Mouse (Mus musculus) spleen, postnatal 10 days (tissue): Measurements from ENCODE around the gene Arhgap24.

Experiments
- DNase-seq, 2 experiments: peaks; one replicate each; pipeline ENCODE4 v3.0.0; 2021 to 2022; ENCODE audit warnings: low spot score in 2 of 2

The Arhgap24 gene

DNA sequence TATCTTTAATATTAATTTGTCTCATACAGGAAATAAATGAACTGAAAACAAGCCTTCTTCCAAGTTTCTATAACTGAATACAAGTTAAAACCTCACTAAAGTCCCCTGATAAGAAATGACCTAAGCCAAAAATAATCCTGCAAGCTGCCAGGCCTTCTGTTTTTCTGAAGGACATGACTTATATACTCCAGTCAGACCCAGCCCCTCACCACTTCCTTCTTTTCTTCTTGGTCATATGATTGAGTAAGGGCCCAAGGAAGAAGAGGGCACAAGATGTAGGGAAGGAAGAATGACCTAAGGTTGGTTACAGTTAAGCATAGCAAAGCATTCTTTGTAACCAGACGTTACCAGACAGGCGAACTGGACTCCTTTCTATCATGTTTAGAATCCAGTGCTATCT, 21.1 kb downstream of the Arhgap24 start:
- no peak for DNase-seq

DNA sequence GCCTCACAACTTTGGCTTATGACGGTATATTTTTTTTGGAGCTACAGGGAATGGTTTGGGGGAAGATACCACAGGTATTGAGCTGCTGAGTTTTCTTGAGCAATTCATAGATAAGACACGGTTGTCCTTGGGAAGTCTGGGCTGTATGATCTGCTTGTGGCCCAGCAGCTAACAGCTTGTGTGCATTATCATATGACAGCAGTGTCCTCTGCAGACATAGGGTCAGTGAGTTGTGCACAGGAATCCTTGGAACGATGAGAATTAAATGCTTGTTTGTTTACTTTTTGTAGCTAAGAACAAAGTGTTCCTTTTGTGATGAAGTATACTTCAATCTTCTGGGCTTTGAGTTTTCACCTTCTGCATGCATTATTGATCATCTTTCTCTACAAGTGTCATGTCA, 21.9 kb downstream of the Arhgap24 start:
- no peak for DNase-seq

DNA sequence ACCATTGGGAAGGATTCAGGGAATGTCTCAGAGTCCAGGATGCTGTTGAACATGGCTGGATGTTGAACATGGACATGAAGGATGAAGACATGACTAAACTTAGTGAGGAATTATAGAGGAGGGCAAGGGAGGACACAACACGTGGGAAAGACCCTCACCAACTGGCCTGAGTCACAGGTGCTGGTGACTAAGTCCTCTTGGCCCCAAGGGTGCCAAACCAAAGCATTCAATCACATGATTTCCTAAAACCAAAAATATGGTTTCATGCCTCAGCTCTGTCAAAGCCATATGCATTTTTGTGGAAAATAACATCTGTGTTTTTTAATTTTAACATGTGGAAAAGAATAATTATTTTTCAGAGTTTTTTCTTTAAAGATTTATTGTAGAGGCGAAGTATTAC, 22.7 kb downstream of the Arhgap24 start:
- DNase-seq: no peak

DNA sequence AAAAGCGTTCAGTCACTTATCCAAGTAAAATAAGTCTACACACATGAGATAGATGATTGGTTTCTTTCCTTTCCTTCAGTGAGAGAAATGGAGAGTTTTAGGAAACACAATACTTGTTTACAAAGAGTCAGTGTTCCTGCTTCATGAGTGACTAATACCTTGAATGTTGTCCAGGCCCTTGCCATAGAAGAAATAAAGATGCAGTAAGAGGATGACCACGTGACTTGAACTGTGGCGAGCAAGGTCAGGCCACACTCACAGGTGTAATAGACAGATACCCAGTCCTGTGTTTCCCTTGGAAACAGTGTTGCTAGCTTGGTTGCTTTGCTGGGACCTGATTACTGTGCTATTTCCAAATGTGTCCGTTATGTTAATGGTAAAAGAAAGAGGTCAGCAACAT, 23.4 kb downstream of the Arhgap24 start:
- no peak for DNase-seq

DNA sequence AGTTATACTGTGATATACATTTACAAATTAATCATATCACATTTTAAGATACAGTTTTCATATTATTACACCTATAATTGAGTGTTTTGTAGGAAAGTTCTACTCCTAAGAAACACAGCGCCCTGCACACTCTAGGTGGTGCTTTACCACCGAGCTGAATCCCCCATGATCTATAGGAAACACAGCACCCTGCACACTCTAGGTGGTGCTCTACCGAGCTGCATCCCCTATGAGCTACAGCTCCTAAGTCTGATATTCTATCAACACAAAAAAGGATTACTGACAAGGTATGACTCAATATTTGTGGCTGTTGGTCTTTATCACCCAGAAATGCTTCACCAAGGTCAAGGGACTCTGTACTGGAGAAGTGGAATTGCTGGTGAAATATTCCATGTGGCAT, 27.0 kb downstream of the Arhgap24 start:
- no peak for DNase-seq

DNA sequence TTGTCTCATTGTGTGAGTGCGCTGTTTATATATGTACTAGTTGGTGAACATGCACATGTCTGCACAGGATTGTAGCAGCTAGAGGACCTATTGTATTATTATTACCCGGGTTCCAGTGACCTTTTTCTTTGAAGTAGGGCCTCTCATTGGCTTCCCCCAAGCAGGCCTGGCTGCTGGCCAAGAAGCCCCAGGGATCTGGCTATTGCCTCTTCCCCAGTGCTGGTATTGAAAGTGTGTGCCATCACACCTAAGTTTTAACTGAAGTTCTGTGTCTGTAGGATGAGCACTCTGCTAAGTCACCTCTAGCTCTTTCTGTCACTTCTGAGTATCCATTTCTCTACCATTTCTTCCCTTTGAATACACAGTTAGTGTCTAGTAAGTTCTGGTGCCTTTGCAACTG, 28.2 kb downstream of the Arhgap24 start:
- DNase-seq: no peak

DNA sequence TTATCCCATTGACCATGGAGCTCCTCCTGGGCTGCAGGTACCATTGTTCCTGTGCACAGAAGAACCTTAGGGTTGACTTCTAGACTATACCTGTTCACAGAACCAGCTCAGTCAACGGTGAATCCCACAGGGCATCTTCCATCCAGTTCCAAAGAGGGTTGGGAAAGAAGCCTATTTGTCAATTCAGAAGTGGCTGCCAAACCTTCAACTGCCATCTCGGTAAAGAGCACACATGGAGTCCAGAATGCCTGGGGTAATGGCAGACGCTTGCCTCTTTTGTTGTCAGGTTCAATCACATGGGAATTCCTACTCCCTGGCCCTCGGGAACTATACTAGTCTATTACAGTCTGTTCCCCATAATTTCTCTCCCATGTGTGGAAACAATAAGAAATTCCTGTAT, 30.5 kb downstream of the Arhgap24 start:
- no peak for DNase-seq

DNA sequence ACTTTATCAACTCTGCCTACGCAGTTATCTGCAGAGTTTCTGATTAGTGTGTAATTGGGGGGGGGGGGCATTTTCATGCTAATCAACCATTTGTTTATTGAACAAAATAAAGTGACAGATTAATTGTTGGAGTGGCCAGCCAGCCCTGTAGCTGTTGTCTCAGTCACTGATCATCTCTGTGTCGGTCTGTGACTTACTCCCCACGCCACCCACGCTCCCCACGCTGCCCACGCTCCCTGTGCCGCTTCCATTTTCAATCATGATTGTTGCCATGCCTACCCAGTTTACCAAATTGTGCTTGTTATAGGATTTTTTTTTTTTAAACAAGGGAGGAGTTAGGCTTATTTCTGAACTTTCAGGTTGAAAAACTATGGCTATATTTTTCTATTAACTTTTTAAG, 34.3 kb downstream of the Arhgap24 start:
- no peak for DNase-seq

DNA sequence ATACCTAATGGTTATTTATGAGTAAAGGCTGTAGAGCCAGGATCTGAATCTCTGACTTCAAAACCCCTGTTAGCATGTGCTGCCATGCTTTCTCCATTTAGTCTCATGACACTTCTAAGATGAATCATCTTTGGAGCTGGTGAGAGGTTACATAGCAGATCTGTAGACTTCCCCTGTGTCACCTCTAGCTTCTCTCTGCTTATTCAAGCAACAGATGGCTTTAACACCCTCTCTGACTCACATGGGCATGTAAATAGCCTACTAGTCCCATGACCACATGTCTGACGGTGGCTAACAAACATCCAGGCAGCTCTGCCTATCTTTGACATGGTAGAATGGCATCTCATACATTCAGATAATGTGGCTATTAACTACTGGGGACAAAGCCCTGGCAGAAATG, 39.3 kb downstream of the Arhgap24 start:
- no peak for DNase-seq

DNA sequence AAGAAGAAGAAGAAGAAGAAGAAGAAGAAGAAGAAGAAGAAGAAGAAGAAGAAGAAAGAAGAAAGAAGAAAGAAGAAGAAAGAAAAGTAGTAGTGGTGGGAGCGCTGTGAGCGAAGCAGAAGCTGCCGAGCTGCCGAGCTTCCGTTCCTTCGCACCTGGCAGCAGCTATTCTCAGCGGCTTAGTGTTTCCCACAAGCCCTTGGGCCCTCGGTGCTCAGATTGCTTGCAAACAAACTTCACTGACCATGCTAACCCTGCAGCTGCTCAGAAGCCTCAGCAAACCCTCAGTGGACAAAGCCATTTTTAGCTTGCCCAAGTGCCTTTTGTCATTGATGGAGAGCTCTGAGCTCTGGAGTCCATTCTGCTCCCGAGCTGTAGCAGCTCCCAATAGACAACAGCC, 54.1 kb downstream of the Arhgap24 start:
- DNase-seq: no peak

DNA sequence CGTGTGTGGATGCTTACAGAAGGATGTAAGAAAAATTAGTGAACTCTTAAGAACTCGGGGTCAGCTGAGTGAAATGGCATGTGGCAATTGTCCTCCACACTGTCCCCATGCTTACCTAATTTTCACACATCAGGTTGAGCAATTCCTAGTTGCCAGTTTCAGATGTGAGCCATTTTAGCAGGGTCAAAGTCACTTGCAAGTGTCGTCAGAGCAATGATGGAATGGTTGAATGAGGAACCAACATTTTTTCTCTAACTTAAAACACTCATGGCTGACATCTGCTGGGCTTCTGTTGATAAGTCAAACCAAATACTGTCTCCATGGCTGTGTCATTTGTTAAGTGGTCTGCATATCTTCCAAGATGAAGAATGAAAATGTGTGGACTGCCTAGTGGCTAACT, 56.6 kb downstream of the Arhgap24 start:
- no peak for DNase-seq

DNA sequence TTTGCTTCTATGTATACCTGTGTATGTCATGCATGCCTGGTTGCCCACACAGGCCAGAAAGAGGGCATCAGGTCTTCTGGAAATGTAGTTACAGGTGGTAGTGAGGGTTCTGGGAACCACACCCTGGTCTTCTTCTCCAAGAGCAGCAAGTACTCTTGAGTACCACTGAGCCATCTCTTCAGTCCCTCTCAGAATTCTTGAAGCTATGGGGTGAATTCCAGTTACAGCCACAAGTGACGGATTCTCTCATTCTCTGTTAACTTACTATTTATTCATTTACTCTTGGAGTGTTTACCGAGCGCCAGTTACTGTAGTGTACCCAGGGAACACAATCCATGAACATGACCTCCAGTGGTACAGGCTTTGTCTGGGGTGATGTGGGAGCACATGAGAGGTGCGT, 65.1 kb downstream of the Arhgap24 start:
- no peak for DNase-seq

DNA sequence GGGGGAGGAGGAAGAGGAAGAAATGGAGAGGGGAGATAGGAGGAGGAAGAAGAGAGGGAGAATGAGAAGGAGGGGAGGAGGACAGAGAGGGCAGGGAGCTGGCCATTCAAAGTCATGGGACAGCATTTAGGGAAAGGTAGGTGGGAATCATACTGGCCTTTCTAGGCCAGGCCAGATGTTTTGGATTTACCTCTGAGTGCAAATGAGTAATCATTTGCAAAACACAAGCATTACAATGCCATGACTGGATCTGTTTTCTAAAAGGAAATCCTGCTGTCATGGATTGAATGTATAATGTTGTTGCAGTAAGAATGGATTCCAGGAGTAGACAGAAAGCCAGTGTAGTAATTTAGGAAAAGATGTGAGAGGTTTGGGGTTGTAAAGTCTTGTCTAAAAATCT, 66.6 kb downstream of the Arhgap24 start:
- no peak for DNase-seq

DNA sequence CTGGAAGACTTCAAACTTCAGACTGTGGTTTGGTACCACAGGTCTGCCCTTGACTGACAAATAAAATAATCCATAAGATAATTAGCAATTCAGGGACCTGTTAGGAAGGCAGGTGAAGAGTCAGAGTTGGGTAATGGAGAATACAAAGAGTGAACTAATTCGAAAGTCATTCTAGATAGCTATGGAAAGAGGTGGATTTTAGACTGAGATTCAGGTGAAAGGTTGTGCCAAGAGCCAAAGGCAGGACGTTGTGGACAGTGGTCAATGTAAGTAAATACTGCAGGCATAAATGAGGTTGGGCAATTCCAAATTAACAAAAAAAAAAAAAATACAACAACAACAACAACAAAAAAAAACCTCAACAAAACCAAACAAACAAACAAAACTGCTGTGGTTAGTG, 67.2 kb downstream of the Arhgap24 start:
- no peak for DNase-seq

DNA sequence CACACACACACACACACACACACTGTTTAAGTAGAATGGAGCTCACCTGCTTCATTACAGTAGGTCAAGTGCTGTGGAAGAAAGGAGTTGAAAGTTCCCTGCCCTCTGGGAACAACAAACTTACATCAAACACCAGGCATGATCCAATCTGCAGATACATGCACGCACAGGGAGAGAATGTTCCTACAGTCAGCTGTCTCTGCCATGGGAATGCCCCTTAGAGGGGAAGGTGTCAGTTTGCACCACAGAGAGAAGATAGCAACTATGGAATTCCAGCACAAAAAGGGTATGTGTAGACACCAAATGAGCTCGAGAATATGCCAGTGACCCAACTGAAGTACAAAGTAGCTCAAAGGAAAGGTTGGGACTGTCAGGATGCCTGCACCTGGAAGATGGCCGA, 69.0 kb downstream of the Arhgap24 start:
- DNase-seq: no peak

DNA sequence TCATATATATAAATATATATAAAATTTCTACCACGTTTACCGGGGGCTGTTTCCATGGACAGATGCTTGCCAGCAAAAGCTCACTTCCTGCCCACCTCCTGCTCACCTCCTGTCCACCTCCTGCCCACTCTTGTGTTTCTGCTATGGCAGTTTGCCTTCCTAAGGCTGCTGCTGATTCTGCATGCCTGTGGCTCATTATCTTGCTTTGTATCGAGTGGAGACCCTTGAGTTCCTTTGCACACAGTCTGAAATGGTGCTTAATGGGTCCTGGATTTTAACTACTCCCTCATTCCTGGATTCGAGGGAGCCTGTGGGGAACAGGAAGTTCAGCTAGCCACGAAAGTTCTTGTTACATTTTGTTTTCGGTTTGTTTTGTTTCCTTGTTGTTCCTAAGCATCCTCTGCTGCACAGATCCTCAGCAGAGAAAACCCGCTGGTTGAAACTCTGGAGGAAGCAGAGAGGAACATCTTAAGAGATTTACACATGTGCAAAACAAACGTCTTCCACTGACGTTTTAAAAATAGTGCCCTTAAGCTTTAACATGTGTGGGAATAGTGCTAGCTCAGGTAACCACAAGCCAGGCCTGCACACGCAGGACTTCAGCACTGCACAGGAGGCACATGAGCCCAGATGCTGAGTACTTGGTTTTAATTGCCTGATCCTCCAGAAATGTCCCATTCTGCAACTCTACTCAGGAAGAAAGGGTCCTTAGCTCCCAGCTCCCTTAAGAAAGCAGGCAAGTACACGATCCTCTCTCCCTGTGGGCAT, 69.9 kb downstream of the Arhgap24 start:
- no peak for DNase-seq

DNA sequence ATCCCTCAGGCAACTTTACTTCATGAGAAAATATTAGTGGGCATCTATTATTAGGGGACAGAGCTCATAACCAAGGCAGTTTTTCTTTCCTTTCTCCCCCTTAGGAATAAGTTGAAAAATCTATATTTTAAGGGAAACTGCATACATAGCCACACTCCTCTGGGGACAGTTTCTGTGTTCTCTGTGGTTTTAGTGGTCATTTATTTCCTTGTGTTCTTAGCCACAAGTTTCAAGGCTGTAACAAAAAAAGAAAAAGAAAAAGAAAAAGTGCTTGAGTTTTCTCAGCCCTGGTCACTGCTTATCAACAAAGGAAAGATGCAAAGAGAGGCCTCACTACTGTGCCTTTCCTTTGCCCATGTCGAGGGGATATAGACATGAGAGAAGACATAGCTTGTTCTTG, 71.3 kb downstream of the Arhgap24 start:
- no peak for DNase-seq

DNA sequence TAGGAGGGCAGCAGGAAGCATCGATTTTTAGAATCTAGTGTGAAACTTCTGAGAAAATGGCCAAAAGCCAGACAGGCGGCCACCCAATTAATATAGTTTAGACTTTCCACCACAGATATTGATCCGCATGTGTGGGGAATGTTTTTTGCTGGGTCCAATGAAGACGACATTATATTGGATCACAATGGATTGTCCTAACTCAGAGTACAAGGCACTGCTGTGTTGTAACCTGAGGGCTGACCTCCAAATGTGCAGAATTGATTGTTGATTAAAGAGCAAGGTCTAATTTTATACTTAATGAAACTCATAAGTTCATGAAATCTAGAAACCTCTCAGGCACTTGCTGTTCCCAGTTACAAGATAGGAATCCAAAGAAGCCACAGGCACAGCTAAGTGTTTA, 74.8 kb downstream of the Arhgap24 start:
- DNase-seq: no peak

DNA sequence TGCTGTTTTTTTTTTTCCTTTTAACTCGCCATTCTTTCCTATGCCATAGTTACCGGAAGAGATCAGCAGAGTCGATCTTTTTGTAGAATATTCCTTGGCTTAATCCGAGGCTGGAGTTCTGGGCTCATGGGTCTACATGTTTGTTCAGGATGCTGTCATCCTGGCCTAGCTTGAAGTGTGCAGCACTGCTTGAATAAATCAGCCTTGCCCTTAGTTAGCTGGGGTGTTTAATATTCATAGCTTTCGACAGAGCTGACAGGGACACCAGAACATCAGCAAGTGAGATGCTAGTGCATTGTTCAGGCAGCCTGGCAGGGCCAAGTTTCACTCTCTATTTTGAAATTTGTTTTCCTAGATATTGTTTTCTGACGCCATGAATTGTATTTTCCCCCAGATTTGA, 79.1 kb downstream of the Arhgap24 start:
- DNase-seq: no peak

DNA sequence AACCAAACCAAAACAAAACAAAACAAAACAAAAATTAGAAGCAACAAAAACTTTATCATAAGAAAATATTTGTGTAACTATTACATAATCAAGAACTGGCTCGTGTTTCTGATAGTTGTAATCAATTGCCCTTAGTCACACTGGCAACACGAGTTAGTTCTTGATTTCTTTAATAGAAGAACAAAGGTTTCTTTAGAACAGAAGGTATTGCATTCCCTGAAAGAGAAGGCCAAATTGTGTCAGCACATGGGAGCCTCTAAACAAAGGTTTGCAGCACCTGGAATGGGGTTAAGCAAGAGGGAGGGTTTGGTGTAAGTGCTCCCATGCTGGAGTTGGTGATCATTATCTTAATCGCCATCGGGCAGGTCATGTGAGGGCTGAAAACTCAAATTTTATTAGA, 82.8 kb downstream of the Arhgap24 start:
- DNase-seq: no peak

DNA sequence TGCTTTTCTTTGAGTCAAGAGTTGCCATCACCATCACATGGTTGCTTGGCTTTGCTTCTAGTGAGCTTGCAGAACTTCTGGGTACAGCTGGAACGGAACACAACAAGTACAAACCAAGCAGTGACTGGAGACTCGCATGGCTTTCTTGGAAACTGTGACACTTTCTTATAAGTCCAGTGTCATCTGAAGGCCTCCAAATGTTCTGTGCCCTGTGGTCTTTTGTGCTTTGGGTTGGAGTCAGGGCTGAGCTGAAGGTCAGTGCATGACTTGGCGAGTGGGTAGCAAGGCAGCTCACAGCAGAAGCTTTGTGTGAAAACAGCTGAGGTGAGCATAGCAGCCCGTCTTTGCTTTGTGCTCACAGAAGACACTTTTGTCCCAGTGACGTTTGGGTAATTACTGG, 87.6 kb downstream of the Arhgap24 start:
- no peak for DNase-seq

DNA sequence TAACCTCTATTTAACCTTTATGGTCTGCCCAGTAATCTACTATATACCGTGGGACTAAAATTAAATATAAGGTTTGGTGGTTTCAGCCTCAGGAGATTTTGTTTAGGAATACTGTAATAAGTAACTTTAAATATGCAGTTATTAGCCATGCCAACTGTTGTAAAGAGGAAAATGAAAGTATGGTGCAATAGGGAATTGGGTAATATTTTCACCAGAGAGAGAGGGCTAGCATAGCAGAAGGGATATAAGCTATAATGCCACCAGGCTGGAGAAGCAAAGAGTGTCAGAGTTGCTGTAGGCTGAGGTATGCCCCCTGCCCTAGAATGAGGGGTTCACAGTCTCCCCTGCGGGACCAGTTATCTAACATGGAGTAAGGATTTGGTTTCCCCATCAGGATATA, 90.3 kb downstream of the Arhgap24 start:
- no peak for DNase-seq

DNA sequence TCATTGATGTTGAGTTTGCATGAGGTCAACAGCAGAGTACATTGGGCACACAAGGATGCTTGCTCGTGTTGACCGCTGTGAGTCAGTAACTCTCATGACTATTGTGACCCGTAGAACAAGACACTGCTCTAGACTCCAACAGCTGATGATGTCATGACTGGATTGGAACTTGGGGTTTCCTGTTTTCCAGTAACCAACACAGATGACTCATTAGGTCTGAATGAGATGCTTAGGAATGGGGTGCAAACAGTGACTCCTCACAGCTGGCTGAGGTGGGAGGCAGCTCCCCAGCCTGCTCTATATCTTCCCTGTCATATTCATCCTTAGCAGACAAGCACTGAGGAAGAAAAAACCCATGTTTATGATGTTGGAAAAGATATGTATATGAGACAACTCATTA, 95.6 kb downstream of the Arhgap24 start:
- DNase-seq: no peak

DNA sequence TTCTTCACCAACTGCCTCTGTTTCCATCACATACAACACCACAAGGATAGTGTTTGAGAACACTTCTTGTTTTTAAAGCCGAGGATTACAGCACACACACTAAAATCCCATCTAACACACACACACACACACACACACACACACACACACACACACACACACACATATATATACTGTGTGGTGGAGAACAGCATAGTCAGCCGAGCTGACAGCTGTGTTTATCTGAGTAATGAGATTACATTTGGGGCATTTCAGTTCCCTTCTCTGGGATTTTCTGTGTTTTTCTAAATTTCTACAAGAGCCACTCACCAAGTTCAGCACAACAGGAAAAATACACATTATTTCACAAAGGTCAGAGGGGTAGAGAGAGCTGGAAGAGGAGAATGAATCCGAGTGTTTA, 96.5 kb downstream of the Arhgap24 start:
- DNase-seq: no peak
